Mouse (Mus musculus) midbrain, embryonic 14.5 days (tissue): Measurements from ENCODE around the gene Aqp9. TPM values are rescaled to one million over a fixed set of nuclear protein-coding genes. Genes with fewer than 3 reads are reported as not detected.
"Not testable (repeated sequence)": the region's sequence is repeated elsewhere in the genome, so short reads cannot be mapped to it uniquely, and the experiment has no call there.

ENCODE experiments used
- ATAC-seq: fragments of 200-750 bp; cut with Nextera tagmentation; 2 replicates; pipeline ENCODE4 v1.8.0; 2017; ENCODE audit warnings: moderate number of reproducible peaks, moderate library complexity; ENCODE audit not compliant: low FRiP score, low TSS enrichment
- DNase-seq: peaks from one replicate; pipeline ENCODE4 v3.0.0-alpha.2; 2015
- H3K27ac ChIP-seq: fragments of 300-500 bp; sonication (generic); replicated peaks from 2 replicates; pipeline ENCODE4 v1.5.1; 2014; ENCODE audit warnings: mild to moderate bottlenecking, low read depth, low read length, moderate library complexity
- H3K27me3 ChIP-seq: fragments of 300-500 bp; sonication (generic); 2 replicates; pipeline ENCODE4 v1.6.1; 2014; ENCODE audit warnings: low read length, control low read depth, mixed read lengths; ENCODE audit not compliant: control insufficient read depth, insufficient read depth
- H3K36me3 ChIP-seq: fragments of 300-500 bp; sonication (generic); 2 replicates; pipeline ENCODE4 v1.6.1; 2014; ENCODE audit warnings: low read length, control low read depth; ENCODE audit not compliant: control insufficient read depth, insufficient read depth
- H3K4me1 ChIP-seq: fragments of 300-500 bp; sonication (generic); 2 replicates; pipeline ENCODE4 v1.6.1; 2014; ENCODE audit warnings: mild to moderate bottlenecking, antibody characterized with exemption, low read length, control low read depth; ENCODE audit not compliant: control insufficient read depth, insufficient read depth
- H3K4me2 ChIP-seq: fragments of 300-500 bp; sonication (generic); 2 replicates; pipeline ENCODE4 v1.6.1; 2014; ENCODE audit warnings: mild to moderate bottlenecking, low read length, moderate library complexity
- H3K4me3 ChIP-seq: fragments of 300-500 bp; sonication (generic); replicated peaks from 2 replicates; pipeline ENCODE4 v1.5.1; 2014; ENCODE audit warnings: low read depth, low read length
- H3K9ac ChIP-seq: fragments of 300-500 bp; sonication (generic); replicated peaks from 2 replicates; pipeline ENCODE4 v1.6.1; 2014; ENCODE audit warnings: mild to moderate bottlenecking, low read length, moderate library complexity
- H3K9me3 ChIP-seq: fragments of 300-500 bp; sonication (generic); 2 replicates; pipeline ENCODE4 v1.6.1; 2016; ENCODE audit warnings: low read length, control low read depth, mixed read lengths; ENCODE audit not compliant: control insufficient read depth
- WGBS: fragments of 180-500 bp; shearing (Covaris S2); extraction: QIAGEN DNeasy Blood & Tissue Kit; methylation state at CpG from one replicate; pipeline ENCODE4 v1.1.7; 2014; 5-methylcytosine and 5-hydroxymethylcytosine counted together
- polyA plus RNA-seq: library from polyadenylated mRNA; unstranded; fragments of >200 nt; fragmentation: Nextera tagmentation; extraction: Ambion mirVana; gene quantifications from 2 replicates; pipeline ENCODE4 v1.2.1, GENCODE M21; 2014

Gene Aqp9
- polyA plus RNA-seq, 1 experiment from 2014 or later: 0.61 TPM

DNA sequence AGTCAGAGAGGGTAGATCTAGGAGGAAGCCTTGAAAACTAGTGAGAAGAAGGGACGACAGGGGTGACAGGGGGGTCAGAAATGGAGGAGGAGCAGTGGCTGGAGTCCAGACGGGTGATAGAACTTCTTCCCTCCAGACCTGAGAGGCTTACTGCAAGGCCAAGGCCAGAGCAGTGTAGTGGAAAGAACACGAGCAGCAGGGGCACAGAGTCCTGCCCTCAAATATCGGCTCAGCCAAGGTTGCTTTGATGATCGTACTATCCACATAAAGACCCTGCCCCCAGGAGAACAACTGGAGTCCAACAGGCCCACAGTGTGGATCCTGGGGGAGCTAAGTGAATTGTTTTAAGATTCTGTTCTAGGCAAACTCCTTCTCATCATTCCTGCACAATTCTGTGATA is 33.4 kb downstream of the Aqp9 start:
- 61% methylated on average over 5 of the region's 5 CpGs for WGBS
- H3K36me3 ChIP-seq: no peaks in the 10 kb centered on the region
- no peak overlapping the region for H3K27ac ChIP-seq
- DNase-seq (no peak), ATAC-seq (no peak)
- H3K9me3 ChIP-seq: no peaks in the 10 kb centered on the region
- no peaks in the 10 kb centered on the region for H3K27me3 ChIP-seq
- H3K4me2 ChIP-seq: no peak overlapping the region
- no peaks in the 10 kb centered on the region for H3K4me1 ChIP-seq
- no peak overlapping the region for H3K4me3 ChIP-seq
- no peak overlapping the region for H3K9ac ChIP-seq

- Histone ChIP-seq H3K4me3 (no peak overlapping the region), H3K9ac (no peak overlapping the region), H3K4me1 (no peaks in the 10 kb centered on the region), H3K4me2 (no peak overlapping the region), H3K9me3 (no peaks in the 10 kb centered on the region), H3K27ac (no peak overlapping the region), H3K27me3 (no peaks in the 10 kb centered on the region), H3K36me3 (no peaks in the 10 kb centered on the region)
- DNase-seq (no peak), ATAC-seq (no peak)
- 89% methylated on average over 5 of the region's 5 CpGs for WGBS
Observed at GRCm38 (mm10) chr9:71133190-71133589, 35.3 kb downstream of the Aqp9 start.

DNA sequence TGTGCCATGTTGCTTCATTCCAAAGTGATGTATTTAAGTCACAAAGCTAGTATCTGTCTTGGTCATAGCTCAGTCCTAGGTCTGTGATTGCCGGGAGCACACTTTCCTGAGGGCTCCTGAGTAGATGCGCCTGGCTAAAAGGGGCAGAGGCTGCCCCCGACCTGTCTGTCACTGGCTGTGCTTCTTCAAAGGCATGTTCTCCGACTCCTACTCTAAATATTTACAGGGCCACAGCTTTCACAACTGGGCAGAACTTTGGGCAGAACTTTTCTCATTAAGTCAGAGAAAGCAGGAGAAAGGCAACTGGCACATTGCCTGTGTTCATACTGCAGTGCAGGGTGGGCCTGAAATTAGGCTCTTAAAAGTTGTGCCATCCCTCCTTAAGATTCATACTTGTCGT is 36.7 kb downstream of the Aqp9 start:
- Histone ChIP-seq H3K27ac (no peak overlapping the region), H3K9me3 (no peaks in the 10 kb centered on the region), H3K27me3 (no peaks in the 10 kb centered on the region), H3K4me2 (no peak overlapping the region), H3K36me3 (no peaks in the 10 kb centered on the region), H3K4me3 (no peak overlapping the region), H3K9ac (no peak overlapping the region), H3K4me1 (no peaks in the 10 kb centered on the region)
- ATAC-seq (no peak), DNase-seq (no peak)
- WGBS: 87% methylated on average over 5 of the region's 5 CpGs

DNA sequence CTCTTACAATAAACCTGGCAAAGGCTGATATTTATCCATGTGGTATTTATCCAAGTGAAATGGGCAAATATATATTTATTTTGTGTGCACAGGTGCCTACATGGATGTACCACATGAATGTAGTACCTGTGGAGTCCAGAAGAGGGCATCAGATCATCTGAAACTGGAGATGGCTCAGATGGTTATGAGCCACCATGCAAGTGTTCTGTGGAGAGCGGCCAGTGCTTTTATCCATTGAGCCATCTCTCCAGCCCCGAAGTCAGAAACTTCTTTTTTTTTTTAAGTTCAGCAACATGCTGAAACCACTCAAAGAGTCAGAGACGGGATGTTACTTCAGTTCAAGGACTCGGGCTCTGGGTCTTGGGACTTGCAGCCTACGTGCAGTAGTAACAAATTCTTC is 39.6 kb downstream of the Aqp9 start:
- Histone ChIP-seq H3K4me3 (no peak overlapping the region), H3K4me2 (no peak overlapping the region), H3K9me3 (no peaks in the 10 kb centered on the region), H3K9ac (no peak overlapping the region), H3K27me3 (no peaks in the 10 kb centered on the region), H3K27ac (no peak overlapping the region), H3K36me3 (no peaks in the 10 kb centered on the region), H3K4me1 (no peaks in the 10 kb centered on the region)
- DNase-seq: peak; percentile 75
- ATAC-seq: no peak
- 66% methylated on average over 5 of the region's 5 CpGs for WGBS

- Histone ChIP-seq H3K9ac (no peak overlapping the region), H3K27me3 (no peaks in the 10 kb centered on the region), H3K4me2 (no peak overlapping the region), H3K4me3 (no peak overlapping the region), H3K9me3 (no peaks in the 10 kb centered on the region), H3K36me3 (no peaks in the 10 kb centered on the region), H3K4me1 (no peaks in the 10 kb centered on the region), H3K27ac (no peak overlapping the region)
- DNase-seq (peak; percentile 39), ATAC-seq (no peak)
- 29% methylated on average over 2 of the region's 2 CpGs for WGBS
Observed at GRCm38 (mm10) chr9:71126205-71126604, 42.3 kb downstream of the Aqp9 start.

DNA sequence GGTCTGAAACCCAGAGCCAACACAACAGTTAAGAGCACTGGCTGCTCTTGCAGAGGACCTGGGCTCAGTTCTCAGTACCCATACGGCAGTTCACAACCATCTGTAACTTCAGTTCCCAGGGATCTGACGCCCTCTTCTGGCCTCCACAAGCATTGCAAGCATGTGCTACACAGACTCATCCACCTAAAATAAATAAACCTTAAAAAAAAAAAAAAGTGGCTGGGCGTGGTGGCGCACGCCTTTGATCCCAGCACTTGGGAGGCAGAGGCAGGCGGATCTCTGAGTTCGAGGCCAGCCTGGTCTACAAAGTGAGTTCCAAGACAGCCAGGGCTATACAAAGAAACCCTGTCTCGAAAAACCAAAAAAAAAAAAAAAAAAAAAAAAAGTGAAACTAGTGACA is 45.4 kb downstream of the Aqp9 start:
- not testable (repeated sequence) for H3K27me3 ChIP-seq, H3K4me1 ChIP-seq, H3K36me3 ChIP-seq, DNase-seq, H3K9ac ChIP-seq, H3K27ac ChIP-seq, ATAC-seq, H3K9me3 ChIP-seq, H3K4me2 ChIP-seq, H3K4me3 ChIP-seq
- WGBS: 86% methylated on average over 8 of the region's 8 CpGs

DNA sequence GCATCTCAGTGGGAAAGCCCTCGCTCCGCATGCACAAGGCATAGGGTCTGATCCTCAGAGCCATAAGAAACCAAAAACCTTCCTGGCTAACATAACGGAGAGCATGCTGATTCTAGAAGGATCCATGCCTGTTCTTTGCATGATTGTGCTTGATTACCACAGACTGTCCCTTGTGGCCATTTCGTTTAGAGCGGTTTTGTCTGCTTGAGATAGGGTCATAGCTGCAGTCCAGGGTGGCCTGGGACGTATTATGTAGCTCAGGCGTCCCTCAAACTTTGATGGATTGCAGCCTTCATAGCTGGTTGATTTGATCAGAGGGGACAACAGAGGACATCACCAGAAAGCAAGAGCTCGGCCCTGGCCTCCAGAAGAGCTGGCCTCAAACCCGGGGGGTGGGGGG is 47.6 kb downstream of the Aqp9 start:
- H3K4me3 ChIP-seq: no peak overlapping the region
- no peak overlapping the region for H3K4me2 ChIP-seq
- no peaks in the 10 kb centered on the region for H3K4me1 ChIP-seq
- H3K9ac ChIP-seq: no peak overlapping the region
- DNase-seq: no peak
- no peaks in the 10 kb centered on the region for H3K36me3 ChIP-seq
- no peak for ATAC-seq
- no peaks in the 10 kb centered on the region for H3K9me3 ChIP-seq
- WGBS: 88% methylated on average over 9 of the region's 9 CpGs
- H3K27me3 ChIP-seq: no peaks in the 10 kb centered on the region
- no peak overlapping the region for H3K27ac ChIP-seq

DNA sequence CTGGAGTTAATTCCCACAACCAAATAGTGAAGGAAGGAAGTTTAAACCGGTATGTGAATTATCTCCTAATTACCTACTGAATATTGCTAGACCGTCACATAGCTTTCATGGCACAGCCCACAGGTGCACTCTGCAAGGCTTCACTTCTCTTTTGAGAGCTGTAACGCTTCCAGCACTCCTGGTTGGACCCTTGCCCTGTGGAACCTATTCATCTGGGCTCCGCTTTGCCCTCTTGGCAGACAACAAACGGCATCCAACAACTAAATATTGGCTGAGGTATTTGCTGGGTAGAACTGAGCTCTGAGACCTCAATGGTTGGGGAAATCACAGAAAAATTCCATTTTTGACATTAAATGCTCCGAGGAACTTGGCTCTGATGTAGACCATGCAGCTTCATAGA is 55.3 kb downstream of the Aqp9 start:
- Histone ChIP-seq H3K27me3 (no peaks in the 10 kb centered on the region), H3K4me1 (no peaks in the 10 kb centered on the region), H3K9ac (no peak overlapping the region), H3K4me2 (no peak overlapping the region), H3K36me3 (no peaks in the 10 kb centered on the region), H3K27ac (no peak overlapping the region), H3K4me3 (no peak overlapping the region), H3K9me3 (no peaks in the 10 kb centered on the region)
- DNase-seq (no peak), ATAC-seq (no peak)
- 90% methylated on average over 6 of the region's 6 CpGs for WGBS

DNA sequence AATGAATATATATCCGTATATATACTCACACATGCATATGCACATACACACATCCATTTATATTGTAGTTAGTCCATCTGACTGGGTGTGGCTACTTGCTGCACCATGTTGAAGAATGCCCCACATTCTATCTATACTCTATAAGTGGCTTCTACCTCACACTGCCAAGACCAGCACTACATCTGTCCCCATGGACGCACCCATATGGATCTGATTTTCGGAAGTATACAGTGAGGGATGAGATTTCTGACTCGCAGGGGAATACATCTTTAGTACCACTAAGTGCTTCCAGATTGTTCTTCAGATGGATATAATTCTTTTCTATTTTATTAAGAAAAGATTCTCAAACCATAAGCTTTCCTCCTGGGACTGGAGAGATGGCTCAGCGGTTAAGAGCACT is 65.0 kb downstream of the Aqp9 start:
- H3K4me3 ChIP-seq: no peak overlapping the region
- no peaks in the 10 kb centered on the region for H3K27me3 ChIP-seq
- H3K27ac ChIP-seq: no peak overlapping the region
- no peaks in the 10 kb centered on the region for H3K9me3 ChIP-seq
- no peak overlapping the region for H3K9ac ChIP-seq
- no peak overlapping the region for H3K4me2 ChIP-seq
- WGBS: 93% methylated on average over 5 of the region's 5 CpGs
- DNase-seq (no peak), ATAC-seq (no peak)
- H3K4me1 ChIP-seq: no peaks in the 10 kb centered on the region
- H3K36me3 ChIP-seq: no peaks in the 10 kb centered on the region
